Mouse (Mus musculus) heart, postnatal 36 days (tissue): ENCODE results near the gene Eif2b3. TPM values are rescaled to one million over a fixed set of nuclear protein-coding genes. Genes with fewer than 3 reads are reported as not detected.

ENCODE experiments used
- DNase-seq, 2 experiments: peaks; one replicate each; pipeline ENCODE4 v3.0.0; 2021 to 2022
- intact Hi-C: fragments of 180-260 bp; cut with DNase I; formaldehyde crosslinking; loops from one replicate; pipeline ENCODE4 v1.15.1; 2025
- total RNA-seq, 2 experiments: library from RNA; stranded (reverse); gene quantifications; 2 replicates each; pipeline ENCODE4 v1.2.3; 2021

Gene Eif2b3
- total RNA-seq, 2 experiments from 2014 or later, result 15.5 to 18.9 TPM

DNA sequence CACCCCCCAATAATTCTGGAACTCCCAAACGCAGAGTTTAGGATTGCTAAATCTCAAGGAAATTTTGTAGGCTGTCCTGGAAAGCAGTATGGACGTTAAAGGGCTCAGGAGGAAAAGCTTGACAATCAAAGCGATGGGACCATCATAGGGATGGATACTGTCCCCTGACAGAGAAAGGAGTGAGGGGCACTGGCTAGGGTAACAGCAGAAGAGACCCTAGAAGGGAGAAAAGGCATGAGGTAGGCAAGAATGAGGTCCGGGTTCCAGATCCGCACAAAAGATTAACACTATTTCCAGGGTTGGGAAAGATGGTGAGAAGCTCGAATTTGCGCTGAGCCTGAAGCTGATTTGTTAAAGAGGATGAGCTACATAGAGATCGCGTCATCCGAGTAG, 100.8 kb downstream of the Eif2b3 start:
- intact Hi-C loops, result loop anchor here (2.0 kb wide), 1 partner anchor 19 kb away; no protein-coding TSS in a partner anchor
- DNase-seq, result no peak

DNA sequence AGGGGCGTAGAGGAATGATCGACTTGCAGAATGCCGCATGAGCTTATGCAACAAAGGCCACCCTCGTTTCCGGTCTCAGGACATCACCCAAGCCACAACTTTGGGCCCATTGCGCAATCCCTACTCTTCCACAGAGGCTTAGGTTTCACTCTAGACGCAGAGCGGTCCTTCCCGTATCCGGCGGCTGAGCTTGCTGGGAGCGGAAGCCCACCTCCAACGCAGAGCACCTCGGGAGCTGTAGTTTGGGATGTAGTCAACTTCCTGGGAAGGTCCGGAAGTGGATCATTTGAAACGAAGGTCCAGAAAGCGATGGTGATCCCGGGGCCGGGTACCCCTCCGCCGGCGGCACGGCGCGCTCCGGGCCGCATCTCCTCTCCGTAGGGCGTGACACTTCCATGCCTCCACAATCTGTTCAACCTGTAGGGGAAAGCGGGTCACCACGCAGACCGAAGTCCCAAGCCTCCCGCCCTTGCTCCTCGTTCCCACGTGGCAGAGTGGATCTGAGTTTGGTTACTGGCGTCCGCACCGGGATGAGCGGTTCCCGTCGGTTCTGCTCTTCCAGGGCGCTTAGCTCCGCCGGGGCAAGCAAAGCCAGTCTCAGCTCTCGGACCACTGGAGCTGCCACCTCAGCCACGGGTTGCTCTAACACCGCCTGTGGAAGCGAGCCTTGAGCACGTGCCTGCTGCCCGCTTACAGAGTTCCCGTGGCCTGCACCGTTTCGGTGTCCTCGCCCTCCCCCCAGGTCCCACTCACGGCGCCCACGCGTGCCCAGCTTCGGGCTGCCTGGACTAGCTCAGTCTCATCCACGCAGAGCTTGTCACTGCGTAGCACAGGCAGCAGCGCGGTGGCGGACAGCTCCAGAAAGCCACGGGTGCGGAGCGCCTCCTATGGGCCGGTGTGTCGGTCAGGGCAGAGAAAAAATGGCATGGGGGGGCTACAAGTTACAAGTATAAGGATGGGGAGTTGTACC, 101.5 kb downstream of the Eif2b3 start:
- intact Hi-C loops, result loop anchor here (2.0 kb wide), 1 partner anchor 18 kb away; no protein-coding TSS in a partner anchor

DNA sequence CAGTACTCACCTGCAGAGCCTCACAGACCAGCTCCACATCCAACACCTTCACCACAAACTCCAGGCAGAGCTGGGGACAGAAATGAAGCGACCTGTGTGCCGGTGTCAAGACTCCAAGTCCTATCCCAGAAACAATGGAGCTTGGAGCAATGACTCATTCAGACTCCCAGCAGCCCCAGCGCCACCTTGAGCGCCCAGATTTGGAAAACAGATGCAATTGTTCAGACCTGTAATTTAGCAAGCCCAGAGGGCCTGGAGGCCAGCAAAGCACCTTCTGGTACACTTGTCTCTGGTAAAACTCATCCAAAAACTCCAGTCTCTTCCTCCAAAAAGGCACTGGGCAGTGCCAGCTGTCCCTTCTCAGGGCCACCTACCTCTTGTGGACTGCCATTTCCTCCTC, 103.0 kb downstream of the Eif2b3 start:
- DNase-seq, result no peak

More for the DNA sequence above, 101.5 kb downstream of the Eif2b3 start:
- DNase-seq, result peak; percentile 91

DNA sequence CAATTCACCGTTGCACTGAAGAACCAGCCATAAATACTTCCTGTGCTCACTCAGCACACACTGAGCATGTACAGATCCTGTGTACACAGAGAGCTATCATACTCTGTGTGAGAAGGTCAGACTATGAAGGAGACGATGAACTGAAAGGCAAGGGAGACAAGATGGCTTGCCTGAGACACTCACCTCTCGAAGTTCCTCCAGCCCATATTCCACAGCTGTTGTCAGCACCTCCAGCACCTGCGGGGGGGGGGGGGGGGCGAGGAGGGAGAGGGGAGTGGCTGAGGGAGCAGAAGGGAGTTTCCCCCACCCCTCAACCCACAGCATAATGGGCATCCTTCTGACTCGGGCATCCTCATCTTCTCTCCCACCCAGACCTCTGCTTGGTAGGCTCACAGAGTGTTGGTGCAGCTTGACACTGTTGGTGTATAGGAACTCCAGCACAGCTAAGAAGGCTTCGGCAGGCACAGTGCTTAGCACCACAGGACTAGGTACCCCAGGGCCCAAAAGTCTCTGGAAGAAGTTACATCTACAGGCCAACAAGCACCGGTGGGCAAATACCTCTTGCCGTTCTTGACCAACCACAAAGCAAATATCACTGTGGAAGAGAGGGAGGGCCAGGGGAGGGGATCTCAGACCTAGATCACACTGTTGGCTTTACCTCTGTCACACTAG, 104.5 kb downstream of the Eif2b3 start:
- intact Hi-C loops, result no loop called here
- DNase-seq, result no peak

More for the DNA sequence above, 103.0 kb downstream of the Eif2b3 start:
- intact Hi-C loops, result no loop called here

GRCm38 (mm10) chr4:117124218-117124517, 105.0 kb downstream of the Eif2b3 start:
- no peak for DNase-seq
- intact Hi-C loops, result no loop called here

DNA sequence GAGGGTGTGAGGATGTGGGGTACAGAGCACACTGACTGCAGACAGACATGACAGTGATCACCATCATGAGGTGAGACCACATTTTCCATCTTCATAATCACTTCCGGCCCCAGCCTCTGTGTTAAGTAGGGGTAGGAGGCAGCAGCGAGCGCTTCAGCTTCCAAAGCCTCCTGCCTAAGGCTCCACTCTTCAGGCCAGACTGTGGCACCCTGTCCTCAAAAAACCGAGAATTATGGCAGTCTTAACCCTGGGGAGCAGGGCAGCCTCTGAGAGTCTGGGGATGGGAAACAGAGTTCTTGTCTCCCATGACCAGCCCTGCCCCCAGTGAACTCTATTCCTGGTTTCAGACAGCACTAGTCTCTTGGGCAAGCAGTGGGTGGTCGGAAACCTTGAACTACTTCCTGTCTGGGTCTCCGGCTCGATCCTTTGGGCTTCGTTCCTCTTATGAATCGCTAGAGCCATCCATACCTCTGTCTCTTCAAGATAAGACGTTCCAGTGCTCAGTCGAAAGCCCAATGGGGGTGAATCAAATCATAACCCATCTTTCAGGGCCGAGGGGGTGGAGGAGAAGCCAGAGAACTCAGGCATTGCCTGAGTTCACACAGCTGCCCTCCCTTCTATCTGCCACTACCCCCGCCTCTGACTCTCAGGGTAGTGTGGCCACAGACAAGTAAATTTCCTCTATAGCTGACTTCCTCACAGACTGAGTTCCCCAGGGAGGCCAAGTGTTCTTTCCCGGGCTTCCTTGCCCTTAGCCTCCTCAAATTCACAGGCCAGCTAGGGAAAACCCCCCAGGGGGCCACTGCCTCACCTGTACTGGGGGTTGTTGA, 105.5 kb downstream of the Eif2b3 start:
- intact Hi-C loops, result no loop called here
- DNase-seq, result peak; percentile 40 to 66

DNA sequence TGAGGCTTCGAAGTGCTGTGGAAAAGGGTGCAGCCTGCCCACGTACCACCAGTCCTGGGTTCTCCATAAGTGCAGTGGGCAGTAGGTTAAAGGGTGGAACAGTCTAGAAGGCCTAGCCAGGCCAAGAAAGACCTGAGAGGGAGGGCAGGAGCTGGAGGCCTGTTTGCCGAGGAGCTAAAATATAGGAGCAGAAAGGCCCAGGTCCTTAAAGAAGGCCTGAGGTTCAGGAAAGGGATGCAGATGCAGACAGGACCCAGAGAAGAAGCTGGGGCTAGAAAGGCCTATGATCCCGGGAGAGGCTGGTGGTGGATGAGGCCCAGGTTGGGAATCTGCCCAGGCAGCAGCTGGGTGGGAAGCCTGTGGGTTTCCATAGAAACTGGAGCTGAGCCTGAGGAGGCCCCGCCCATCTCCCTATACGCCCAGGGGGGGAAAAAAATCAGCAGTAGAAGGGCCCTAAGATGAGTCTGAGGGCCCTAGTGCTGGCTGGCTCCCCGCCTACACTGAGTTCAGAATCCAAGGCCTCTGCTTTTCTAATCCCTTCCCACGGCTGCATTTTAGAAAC, 106.2 kb downstream of the Eif2b3 start, which contains the start of gene Btbd19:
TSS of gene Btbd19 (minus strand) at position 378 of the 562 bp plus-strand sequence.
- DNase-seq, result peak; percentile 79 to 81
- intact Hi-C loops, result no loop called here

DNA sequence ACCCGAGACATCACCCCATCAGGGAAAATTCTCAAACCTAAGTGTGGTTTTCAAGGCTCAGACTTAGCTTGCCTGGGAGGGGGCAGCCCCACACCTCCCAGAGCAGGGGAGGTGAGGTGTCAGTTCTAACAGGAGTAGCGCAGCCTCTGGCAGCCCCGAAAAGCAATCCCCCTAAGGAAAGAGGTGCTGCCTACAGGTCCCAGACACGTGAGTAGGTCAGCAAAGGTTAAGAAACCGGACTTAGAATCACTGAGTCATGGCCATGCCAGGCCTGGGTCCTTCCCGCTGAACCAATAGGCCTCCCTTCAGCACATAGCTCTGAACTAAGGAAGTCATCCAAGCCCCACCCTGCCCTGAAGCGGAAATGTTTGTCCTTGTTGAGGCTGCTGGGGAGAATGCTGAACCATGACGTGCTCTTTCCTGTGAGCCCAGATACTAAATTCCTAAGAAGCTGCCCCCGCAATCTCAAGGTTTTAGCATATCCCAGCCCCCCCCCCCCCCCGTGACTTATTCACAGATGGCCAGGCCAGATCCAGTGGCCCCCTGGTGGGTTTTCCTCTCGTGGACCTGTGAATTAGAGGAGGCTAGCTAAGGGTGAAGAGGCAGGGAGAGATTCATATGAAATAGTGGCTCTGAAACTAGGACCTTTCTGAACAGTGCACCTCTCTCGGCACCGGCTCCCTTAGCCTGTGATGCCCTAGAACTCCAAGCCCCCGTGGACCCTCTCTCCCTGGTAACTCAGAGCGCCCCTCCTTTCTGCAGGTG, 106.9 kb downstream of the Eif2b3 start:
- intact Hi-C loops, result no loop called here
- DNase-seq, result peak; percentile 80 to 82

DNA sequence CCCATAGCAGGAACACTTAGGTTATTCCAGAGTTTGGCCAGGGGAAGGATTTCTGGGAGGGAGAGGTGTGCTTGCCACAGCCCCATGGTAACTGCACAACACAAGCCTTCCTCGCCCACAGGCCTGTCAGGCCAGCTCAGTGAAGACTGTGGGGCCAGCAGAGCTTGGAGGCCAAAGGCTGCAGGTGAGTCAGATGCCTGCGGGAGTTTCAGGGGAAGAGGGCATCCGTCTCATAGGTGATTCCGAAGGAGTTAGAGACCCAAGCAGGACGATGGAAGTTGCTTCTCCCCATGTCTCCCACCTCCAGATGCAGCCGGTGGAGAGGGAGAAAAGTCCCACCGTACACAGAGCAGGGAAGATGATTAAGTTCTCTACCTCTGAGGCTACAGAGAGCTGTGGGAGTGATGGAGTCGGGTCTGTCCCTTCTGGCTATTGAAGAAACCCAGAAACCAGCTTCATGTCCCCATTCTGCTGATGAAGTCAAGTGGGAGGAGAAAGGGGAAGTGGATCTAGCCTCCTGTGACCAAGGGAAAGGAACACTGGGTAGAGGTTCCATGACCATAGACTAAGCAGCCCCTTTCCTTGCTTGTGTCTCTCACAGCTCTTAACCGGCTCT, 107.6 kb downstream of the Eif2b3 start, which contains the start of gene Tctex1d4:
TSS of gene Tctex1d4 (plus strand) at position 120 of the 616 bp plus-strand sequence.
- DNase-seq, result peak; percentile 28 to 30
- intact Hi-C loops, result no loop called here

DNA sequence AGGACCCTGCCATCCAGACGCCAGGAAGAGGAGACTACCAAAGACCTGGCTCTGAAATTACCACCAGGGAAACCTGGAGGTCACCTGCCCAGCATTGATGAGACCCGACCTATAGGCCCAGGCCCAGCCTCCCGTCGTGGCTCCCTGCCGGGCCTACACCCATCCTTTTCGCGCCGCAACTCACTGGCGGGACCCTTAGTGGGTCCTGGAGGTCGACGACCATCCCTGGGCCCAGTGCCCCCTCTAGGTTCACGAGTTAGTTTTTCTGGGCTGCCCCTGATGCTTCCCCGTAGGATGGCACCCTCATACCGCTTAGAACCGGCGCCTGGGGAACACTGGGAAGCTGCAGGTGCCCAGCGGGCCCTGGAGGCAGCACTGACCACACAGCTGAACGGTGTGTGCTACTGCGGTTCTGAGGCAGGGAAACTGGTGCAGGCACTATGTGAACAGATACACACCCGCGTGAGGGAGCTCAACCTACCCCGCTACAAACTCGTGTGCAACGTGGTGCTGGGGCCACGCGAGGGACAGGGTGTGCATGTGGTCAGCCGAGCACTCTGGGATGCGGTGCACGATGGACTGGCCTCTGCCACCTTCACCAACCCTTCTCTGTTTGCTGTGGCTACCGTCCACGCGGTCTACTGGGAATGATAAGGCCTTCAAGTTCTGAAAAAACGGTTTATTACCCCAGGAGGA, 108.9 kb downstream of the Eif2b3 start:
- intact Hi-C loops, result no loop called here
- DNase-seq, result no peak

- DNase-seq, result no peak
- intact Hi-C loops, result no loop called here
Measured at GRCm38 (mm10) chr4:117130790-117131189, 111.6 kb downstream of the Eif2b3 start.

- intact Hi-C loops, result no loop called here
- no peak for DNase-seq
Measured at GRCm38 (mm10) chr4:117131198-117131597, 112.0 kb downstream of the Eif2b3 start.

- intact Hi-C loops, result no loop called here
- no peak for DNase-seq
Measured at GRCm38 (mm10) chr4:117131890-117132793, 112.9 kb downstream of the Eif2b3 start.

DNA sequence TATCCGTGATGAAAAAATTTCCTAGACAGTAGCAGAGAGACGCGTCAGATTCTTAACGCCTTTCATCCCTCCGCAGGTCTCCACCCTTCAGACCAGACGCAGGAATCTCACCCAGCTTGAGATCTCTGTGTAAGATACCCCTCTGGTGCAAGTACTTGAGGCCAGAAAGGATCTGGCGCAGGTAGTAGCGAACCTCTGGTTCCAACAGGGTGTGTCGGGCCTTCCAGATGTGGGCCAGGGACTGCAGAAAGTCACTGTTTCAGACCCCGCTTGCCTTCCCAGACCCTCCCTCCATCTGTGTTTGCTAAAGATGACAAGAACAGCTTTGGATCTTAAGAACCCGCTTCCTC, 113.6 kb downstream of the Eif2b3 start:
- DNase-seq, result no peak
- intact Hi-C loops, result no loop called here

- peak; percentile 21 to 24 for DNase-seq
- intact Hi-C loops, result no loop called here
Measured at GRCm38 (mm10) chr4:117133366-117133796, 114.2 kb downstream of the Eif2b3 start.

DNA sequence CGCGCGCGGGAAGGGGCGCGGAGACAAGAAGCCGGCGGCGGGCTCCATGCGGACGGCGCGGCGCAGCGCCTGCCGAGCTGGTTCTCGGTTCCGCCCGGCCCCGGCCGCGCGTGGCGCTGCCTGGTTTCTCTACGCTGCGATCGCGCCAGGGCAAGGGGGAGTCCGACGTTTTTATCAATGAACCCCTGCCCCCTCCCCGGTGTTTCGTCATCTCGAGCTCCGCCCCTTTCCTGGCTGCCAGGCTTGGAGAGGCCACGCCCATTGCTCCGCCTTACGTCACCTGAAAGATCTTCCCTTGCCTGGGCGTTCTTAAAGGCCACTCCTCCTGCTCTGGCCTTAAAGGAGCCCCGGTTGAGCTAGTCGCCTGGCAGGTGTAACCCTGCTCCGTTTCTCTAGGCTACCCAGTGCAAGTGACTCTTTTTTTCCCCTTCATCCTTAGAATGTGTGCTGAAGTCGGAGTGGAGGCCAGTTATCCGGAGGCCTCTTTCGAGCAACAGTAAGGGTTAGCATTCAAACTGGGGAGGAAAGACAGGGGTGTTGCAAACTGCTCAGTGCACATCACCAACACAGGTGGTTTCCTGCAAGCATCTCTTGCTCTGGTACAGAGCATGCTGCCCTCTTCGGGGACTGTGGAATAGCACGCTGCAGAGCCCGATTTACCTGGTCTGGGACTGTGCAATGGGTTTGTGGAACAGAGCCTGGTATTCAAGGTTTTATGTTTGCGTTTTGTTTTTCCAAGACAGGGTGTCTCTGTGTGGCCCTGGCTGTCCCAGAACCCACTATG, 114.8 kb downstream of the Eif2b3 start, which contains the start of gene Plk3:
TSS of gene Plk3 (minus strand) at position 147 of the 784 bp plus-strand sequence.
- intact Hi-C loops, result loop anchor here (2.0 kb wide), 1 partner anchor 139 kb away; the partner anchor contains the start of genes Hectd3 and Urod
- DNase-seq, result peak; percentile 98
